Mouse (Mus musculus): ENCODE data around the gene Hoxd8.
A peak's percentile ranks its signal among the peaks of the same experiment; 100 is the strongest.

The Hoxd8 gene

GRCm38 (mm10) chr2:74696442-74697335 is 7.7 kb upstream of the Hoxd8 start:
- no peak for DNase-seq (ENCODE audit: low read depth, low spot score)
- H3K36me3 ChIP-seq (ENCODE audit: control insufficient read depth, insufficient read depth, low read length, poor library complexity, severe bottlenecking), result no peaks in the 10 kb centered on the region

GRCm38 (mm10) chr2:74697567-74698121 is 6.8 kb upstream of the Hoxd8 start, which contains the start of gene Hoxd9:
Gene Hoxd9, plus strand, starts transcription at chr2:74697727.
- no peak for DNase-seq (ENCODE audit: low read depth, low spot score)
- Histone ChIP-seq H3K36me3 (ENCODE audit: control insufficient read depth, insufficient read depth, low read length, poor library complexity, severe bottlenecking) (no peaks in the 10 kb centered on the region), H3K27me3 (ENCODE audit: control insufficient read depth, insufficient read depth, low read length, poor library complexity, severe bottlenecking) (no peaks in the 10 kb centered on the region; the same call in none of the 2 replicates)

More at GRCm38 (mm10) chr2:74696442-74697335, 7.7 kb upstream of the Hoxd8 start:
- no peaks in the 10 kb centered on the region; the same call in none of the 2 replicates for H3K27me3 ChIP-seq (ENCODE audit: control insufficient read depth, insufficient read depth, low read length, poor library complexity, severe bottlenecking)

- no peak for DNase-seq (ENCODE audit: low read depth, low spot score)
- no peaks in the 10 kb centered on the region for H3K36me3 ChIP-seq (ENCODE audit: control insufficient read depth, insufficient read depth, low read length, poor library complexity, severe bottlenecking)
- H3K27me3 ChIP-seq (ENCODE audit: control insufficient read depth, insufficient read depth, low read length, poor library complexity, severe bottlenecking), result no peaks in the 10 kb centered on the region; the same call in none of the 2 replicates
Observed at GRCm38 (mm10) chr2:74698201-74699052, 6.0 kb upstream of the Hoxd8 start.

- Histone ChIP-seq H3K36me3 (ENCODE audit: control insufficient read depth, insufficient read depth, low read length, poor library complexity, severe bottlenecking) (no peaks in the 10 kb centered on the region), H3K27me3 (ENCODE audit: control insufficient read depth, insufficient read depth, low read length, poor library complexity, severe bottlenecking) (no peaks in the 10 kb centered on the region; the same call in none of the 2 replicates)
- DNase-seq (ENCODE audit: low read depth, low spot score), result no peak
Observed at GRCm38 (mm10) chr2:74699053-74699430, 5.4 kb upstream of the Hoxd8 start.

GRCm38 (mm10) chr2:74699664-74700545 is 4.5 kb upstream of the Hoxd8 start:
- no peak for DNase-seq (ENCODE audit: low read depth, low spot score)
- H3K36me3 ChIP-seq (ENCODE audit: control insufficient read depth, insufficient read depth, low read length, poor library complexity, severe bottlenecking), result no peaks in the 10 kb centered on the region
- H3K27me3 ChIP-seq (ENCODE audit: control insufficient read depth, insufficient read depth, low read length, poor library complexity, severe bottlenecking), result no peaks in the 10 kb centered on the region; the same call in none of the 2 replicates

- DNase-seq (ENCODE audit: low read depth, low spot score), result no peak
- Histone ChIP-seq H3K27me3 (ENCODE audit: control insufficient read depth, insufficient read depth, low read length, poor library complexity, severe bottlenecking) (no peaks in the 10 kb centered on the region; the same call in none of the 2 replicates), H3K36me3 (ENCODE audit: control insufficient read depth, insufficient read depth, low read length, poor library complexity, severe bottlenecking) (no peaks in the 10 kb centered on the region)
Observed at GRCm38 (mm10) chr2:74700546-74701112, 3.8 kb upstream of the Hoxd8 start.

GRCm38 (mm10) chr2:74701949-74702819 is 2.2 kb upstream of the Hoxd8 start:
- peak; percentile 74 for DNase-seq (ENCODE audit: low read depth, low spot score)

GRCm38 (mm10) chr2:74702820-74703219 is 1.6 kb upstream of the Hoxd8 start:
- Histone ChIP-seq H3K27me3 (ENCODE audit: control insufficient read depth, insufficient read depth, low read length, poor library complexity, severe bottlenecking) (peaks cover 3% of the 10 kb centered on the region), H3K36me3 (ENCODE audit: control insufficient read depth, insufficient read depth, low read length, poor library complexity, severe bottlenecking) (no peaks in the 10 kb centered on the region)
- DNase-seq (ENCODE audit: low read depth, low spot score), result no peak

More at GRCm38 (mm10) chr2:74701949-74702819, 2.2 kb upstream of the Hoxd8 start:
- H3K27me3 ChIP-seq (ENCODE audit: control insufficient read depth, insufficient read depth, low read length, poor library complexity, severe bottlenecking), result peaks cover 3% of the 10 kb centered on the region
- no peaks in the 10 kb centered on the region for H3K36me3 ChIP-seq (ENCODE audit: control insufficient read depth, insufficient read depth, low read length, poor library complexity, severe bottlenecking)

GRCm38 (mm10) chr2:74703317-74703716 is 1.1 kb upstream of the Hoxd8 start:
- no peak for DNase-seq (ENCODE audit: low read depth, low spot score)
- Histone ChIP-seq H3K27me3 (ENCODE audit: control insufficient read depth, insufficient read depth, low read length, poor library complexity, severe bottlenecking) (peaks cover 3% of the 10 kb centered on the region), H3K36me3 (ENCODE audit: control insufficient read depth, insufficient read depth, low read length, poor library complexity, severe bottlenecking) (no peaks in the 10 kb centered on the region)

- Histone ChIP-seq H3K36me3 (ENCODE audit: control insufficient read depth, insufficient read depth, low read length, poor library complexity, severe bottlenecking) (no peaks in the 10 kb centered on the region), H3K27me3 (ENCODE audit: control insufficient read depth, insufficient read depth, low read length, poor library complexity, severe bottlenecking) (peaks cover 3% of the 10 kb centered on the region)
- no peak for DNase-seq (ENCODE audit: low read depth, low spot score)
Observed at GRCm38 (mm10) chr2:74703720-74704392, 559 bp upstream of the Hoxd8 start.

- Histone ChIP-seq H3K27me3 (ENCODE audit: control insufficient read depth, insufficient read depth, low read length, poor library complexity, severe bottlenecking) (peaks cover 3% of the 10 kb centered on the region), H3K36me3 (ENCODE audit: control insufficient read depth, insufficient read depth, low read length, poor library complexity, severe bottlenecking) (no peaks in the 10 kb centered on the region)
- DNase-seq (ENCODE audit: low read depth, low spot score), result no peak
Observed at GRCm38 (mm10) chr2:74704999-74705466, 618 bp downstream of the Hoxd8 start.

- DNase-seq (ENCODE audit: low read depth, low spot score), result no peak
- Histone ChIP-seq H3K27me3 (ENCODE audit: control insufficient read depth, insufficient read depth, low read length, poor library complexity, severe bottlenecking) (peaks cover 3% of the 10 kb centered on the region), H3K36me3 (ENCODE audit: control insufficient read depth, insufficient read depth, low read length, poor library complexity, severe bottlenecking) (no peaks in the 10 kb centered on the region)
Observed at GRCm38 (mm10) chr2:74705467-74706089, 1.2 kb downstream of the Hoxd8 start.

All from splenic B cell, adult 2 months (primary cell).